Mouse (Mus musculus) v-Abl transformed pro-B cells (cell line): ENCODE data around the gene Chic1.

ENCODE experiments used
- in situ Hi-C, 2 experiments: fragments of 400-800 bp; cut with MboI; formaldehyde crosslinking; loops; one replicate each; pipeline ENCODE4 v1.15.1; 2025; ENCODE audit not compliant: unreplicated experiment in 2 of 2

Gene Chic1

DNA sequence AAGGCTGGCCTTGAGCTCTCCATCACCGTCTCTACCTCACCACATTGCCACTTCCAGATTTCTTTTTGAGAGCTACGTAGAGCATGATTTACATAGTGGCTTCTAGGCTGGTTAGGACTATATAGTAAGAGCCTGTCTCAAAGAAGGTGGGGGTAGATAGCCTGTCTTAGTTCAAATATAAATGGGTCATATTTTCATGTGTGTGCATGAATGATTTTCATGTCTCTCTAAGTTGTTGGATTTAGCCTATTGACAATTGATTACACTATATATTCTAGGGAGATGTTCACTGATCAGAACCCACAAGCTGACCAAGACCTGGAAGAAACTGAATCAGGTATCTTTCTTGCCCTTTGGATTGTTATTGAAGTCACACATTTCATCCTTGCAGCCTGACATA is 65.4 kb downstream of the Chic1 start, which contains the start of gene Gm26992:
Gene Gm26992, plus strand, starts transcription at position 301 of the 400 bp plus-strand sequence.
- in situ Hi-C loops = loop anchor here in 1 of 2 experiments (25.0 kb wide), 1 partner anchor 1384 kb away; no protein-coding TSS in a partner anchor

DNA sequence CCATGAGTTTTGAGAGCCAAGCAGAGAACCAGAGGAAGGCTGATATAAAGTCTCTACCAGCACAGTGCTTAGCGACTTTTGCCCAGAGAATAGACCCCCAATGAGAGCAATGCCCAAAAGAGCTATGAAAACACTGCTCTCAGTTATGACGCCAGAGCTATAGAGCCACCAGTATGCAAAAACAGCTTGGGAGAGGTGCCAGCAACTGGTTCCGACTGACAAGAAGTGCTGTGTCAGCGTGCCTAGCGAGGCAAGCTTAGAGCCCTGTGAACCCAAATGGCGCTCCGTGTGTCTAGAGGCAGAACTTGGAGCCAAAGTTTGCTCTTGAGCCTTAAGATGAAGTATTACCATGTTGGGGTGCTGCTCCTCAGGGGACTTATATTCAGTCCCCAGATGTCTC is 71.4 kb downstream of the Chic1 start:
- in situ Hi-C loops = loop anchor here (25.0 kb wide), 3 partner anchors 465 to 940 kb away; partner anchors contain the start of gene Gm3880 (in 1 of the 2)

DNA sequence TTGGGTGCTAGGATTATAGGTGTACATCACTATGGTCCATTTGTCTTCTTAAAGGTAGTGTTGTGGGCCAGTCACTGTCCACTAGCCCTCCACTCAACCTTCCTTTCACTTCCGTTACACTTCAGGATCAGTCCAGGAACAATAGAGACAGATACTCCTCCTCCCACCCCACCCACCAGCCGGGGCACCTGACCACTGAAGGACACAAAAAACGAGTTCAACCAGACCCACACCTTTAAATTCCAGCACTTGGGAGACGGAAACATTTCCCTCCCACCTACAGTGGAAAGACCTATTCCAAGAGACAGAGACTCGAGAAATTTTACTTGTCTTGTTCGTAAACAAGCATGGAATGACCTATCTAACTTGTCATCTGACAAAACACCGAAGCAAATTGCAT is 76.0 kb downstream of the Chic1 start:
- in situ Hi-C loops = loop anchor here (10.0 to 25.0 kb wide), 6 partner anchors 167 to 1217 kb away; partner anchors contain the start of gene Gm3880 (in 1 of the 2)

DNA sequence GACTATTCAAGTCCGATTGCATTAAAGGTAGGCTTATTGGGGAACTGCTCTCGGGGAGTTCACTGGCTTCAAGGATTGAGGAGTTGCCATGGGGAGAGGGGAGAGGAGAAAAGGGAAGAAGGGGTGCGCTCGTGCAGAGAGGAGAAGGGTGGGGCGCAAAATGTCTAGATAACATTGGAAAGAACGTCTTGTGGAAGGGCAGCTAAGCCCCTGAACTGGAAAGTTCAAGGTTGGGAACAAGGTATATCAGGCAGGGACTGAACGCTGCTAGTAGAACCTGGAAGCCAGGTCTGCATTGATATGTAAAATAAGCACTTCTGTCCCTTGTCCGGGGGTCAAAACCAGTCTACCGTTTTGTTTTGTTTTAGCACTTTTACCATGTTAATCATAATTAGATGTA is 81.7 kb downstream of the Chic1 start:
- in situ Hi-C loops = loop anchor here (10.0 to 25.0 kb wide), 6 partner anchors 173 to 1223 kb away; partner anchors contain the start of gene Gm3880 (in 1 of the 2)

DNA sequence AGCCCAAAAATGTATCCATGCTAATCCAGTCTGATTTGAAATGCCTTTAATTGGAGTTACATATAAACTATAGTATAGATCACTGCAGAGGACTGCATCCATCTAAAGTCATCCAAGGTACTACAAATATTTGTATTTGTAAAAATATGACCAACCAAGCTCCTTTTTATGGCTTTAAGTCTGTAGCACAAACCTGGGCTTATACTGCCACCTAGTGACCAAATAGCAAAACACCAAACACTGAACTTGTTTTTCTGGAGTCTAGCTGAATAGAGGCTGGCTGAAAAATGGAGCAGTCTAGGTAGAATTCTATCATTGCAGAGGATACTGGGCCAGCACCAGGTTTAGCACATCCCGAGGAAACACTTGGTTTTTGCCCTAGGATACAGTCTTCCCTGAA is 84.5 kb downstream of the Chic1 start:
- in situ Hi-C loops = loop anchor here (5.0 to 25.0 kb wide), 4 partner anchors 179 to 954 kb away; partner anchors contain the start of gene Gm3880 (in 1 of the 2)

DNA sequence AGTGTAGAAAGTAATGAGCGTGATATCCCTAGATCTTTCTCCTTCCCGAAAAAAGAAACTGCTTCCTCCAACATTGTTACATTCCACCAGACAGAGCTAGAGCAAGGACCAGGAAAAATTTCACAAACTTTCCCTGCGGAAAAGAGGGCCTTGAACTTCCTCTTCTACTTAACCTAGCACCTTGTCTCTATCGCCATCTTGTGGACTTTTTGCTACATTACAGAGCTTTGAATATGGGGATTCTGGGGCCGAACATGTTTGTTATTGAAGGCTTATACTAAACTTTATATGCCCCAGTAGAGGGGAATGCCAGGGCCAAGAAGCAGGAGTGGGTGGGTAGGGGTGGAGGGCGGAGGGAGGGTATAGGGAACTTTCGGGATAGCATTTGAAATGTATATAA is 87.5 kb downstream of the Chic1 start:
- in situ Hi-C loops = loop anchor here (5.0 to 25.0 kb wide), 4 partner anchors 181 to 956 kb away; partner anchors contain the start of gene Gm3880 (in 1 of the 2)
